31 mouse cellular contexts compared by ENCODE assay signal in genomic region chr1:166820050-166820449, GRCm38 (mm10).
DNase-seq lines count a peak whose midpoint lies in the region; ATAC-seq and TF ChIP-seq lines count a peak whose summit lies in the region.
"Had no signal": no experiment of that assay in that cellular context is flagged by ENCODE, and none has a peak within 500 bp of the region (broad histone marks: within the 10 kb centered on the region; RNA-seq: fewer than 3 reads in every experiment).

No protein-coding gene starts in this region.

- no peak overlapping the region for H3K4me2 ChIP-seq in forebrain, embryonic 13.5 days
- no peak overlapping the region for H3K4me2 ChIP-seq in heart, postnatal 0 days (ENCODE audit: low read depth, low read length)
- H3K4me2 ChIP-seq: embryonic facial prominence, embryonic 13.5 days; hindbrain, embryonic 15.5 days; limb, embryonic 12.5 days; liver, embryonic 13.5 days; lung, embryonic 14.5 days; midbrain, embryonic 15.5 days had no signal

- H3K36me3 ChIP-seq in forebrain, embryonic 10.5 days (replicated peaks), result no peaks in the 10 kb centered on the region
- no peaks in the 10 kb centered on the region for H3K36me3 ChIP-seq in forebrain, embryonic 13.5 days (ENCODE audit: poor library complexity, severe bottlenecking)
- no peaks in the 10 kb centered on the region for H3K36me3 ChIP-seq in heart, postnatal 0 days (replicated peaks; ENCODE audit: control insufficient read depth, insufficient read depth, low read length)
- H3K36me3 ChIP-seq in megakaryocyte, embryonic 14.5 days (replicated peaks; ENCODE audit: low read length), result no peaks in the 10 kb centered on the region
- H3K36me3 ChIP-seq: embryonic facial prominence, embryonic 13.5 days; G1E; hindbrain, embryonic 10.5 days; hindbrain, embryonic 15.5 days; limb, embryonic 12.5 days; liver, embryonic 13.5 days; midbrain, embryonic 10.5 days; midbrain, embryonic 15.5 days had no signal

- H3K9ac ChIP-seq in forebrain, embryonic 13.5 days, result no peak overlapping the region
- H3K9ac ChIP-seq in heart, postnatal 0 days (replicated peaks; ENCODE audit: low read depth, low read length), result no peak overlapping the region
- H3K9ac ChIP-seq: embryonic facial prominence, embryonic 13.5 days; forebrain, postnatal 0 days; hindbrain, embryonic 15.5 days; limb, embryonic 12.5 days; liver, embryonic 13.5 days; lung, embryonic 14.5 days; midbrain, embryonic 15.5 days had no signal

- no peak for TF ChIP-seq EP300 in heart, postnatal 0 days (IDR thresholded peaks at IDR 0.05; ENCODE audit: low read depth)

- no peak for ATAC-seq in forebrain, embryonic 13.5 days
- no peak for ATAC-seq in heart, postnatal 0 days (ENCODE audit: insufficient read depth, low read depth)
- ATAC-seq in megakaryocyte, adult 5-6 weeks (ENCODE audit: poor library complexity, severe bottlenecking), result no peak
- ATAC-seq: forebrain, postnatal 0 days; inflammation-experienced regulatory T-cells, adult 6 months; midbrain, embryonic 15.5 days; Patski had no signal

- no peaks in the 10 kb centered on the region for H3K4me1 ChIP-seq in forebrain, embryonic 10.5 days
- H3K4me1 ChIP-seq in forebrain, embryonic 13.5 days, result no peaks in the 10 kb centered on the region
- no peaks in the 10 kb centered on the region for H3K4me1 ChIP-seq in heart, postnatal 0 days (ENCODE audit: control insufficient read depth, insufficient read depth)
- H3K4me1 ChIP-seq in megakaryocyte, embryonic 14.5 days, result peaks cover 65% of the 10 kb centered on the region
- H3K4me1 ChIP-seq: hindbrain, embryonic 10.5 days; hindbrain, embryonic 15.5 days; limb, embryonic 12.5 days; liver, embryonic 13.5 days; midbrain, embryonic 10.5 days; midbrain, embryonic 15.5 days had no signal

- 0 out of 2 replicates have a peak overlapping the region, but pooled peaks have one; percentile 11 for H3K27ac ChIP-seq in forebrain, embryonic 10.5 days
- H3K27ac ChIP-seq in forebrain, embryonic 13.5 days, result no peak overlapping the region
- H3K27ac ChIP-seq in heart, postnatal 0 days (ENCODE audit: low read depth), result peak overlapping the region; percentile 74
- H3K27ac ChIP-seq: embryonic facial prominence, embryonic 13.5 days; hindbrain, embryonic 10.5 days; hindbrain, embryonic 15.5 days; limb, embryonic 12.5 days; liver, embryonic 13.5 days; midbrain, embryonic 10.5 days; midbrain, embryonic 15.5 days; stomach, postnatal 0 days had no signal

- no peaks in the 10 kb centered on the region for H3K27me3 ChIP-seq in forebrain, embryonic 10.5 days (ENCODE audit: poor library complexity, severe bottlenecking)
- no peaks in the 10 kb centered on the region for H3K27me3 ChIP-seq in forebrain, embryonic 13.5 days
- no peaks in the 10 kb centered on the region for H3K27me3 ChIP-seq in heart, postnatal 0 days (ENCODE audit: control insufficient read depth, insufficient read depth, low read length)
- H3K27me3 ChIP-seq in megakaryocyte, embryonic 14.5 days (replicated peaks), result no peaks in the 10 kb centered on the region
- H3K27me3 ChIP-seq: embryonic facial prominence, embryonic 13.5 days; hindbrain, embryonic 15.5 days; limb, embryonic 12.5 days; liver, embryonic 13.5 days; midbrain, embryonic 15.5 days; Patski had no signal

- no peak for DNase-seq in forebrain, embryonic 10.5 days (ENCODE audit: extremely low spot score, low spot score)
- DNase-seq in heart, postnatal 0 days (ENCODE audit: low spot score), result no peak
- no peak for DNase-seq in heart, adult 18-20 months
- no peak for DNase-seq in layer of hippocampus, adult 11-12 months (ENCODE audit: low spot score)
- DNase-seq in spleen, postnatal 14 days (ENCODE audit: low spot score in 2 of 2), result no peak
- DNase-seq: adrenal gland, postnatal 10 days; cerebellum, adult 18-20 months; cerebellum, postnatal 10 days; forebrain, postnatal 0 days; gastrocnemius, postnatal 10 days; kidney, adult 11 months; kidney, postnatal 14 days; liver, embryonic 13.5 days; right cerebral cortex, postnatal 25 days; spleen, adult 18-20 months; thymus, adult 2 months; thymus, postnatal 36 days had no signal

- TF ChIP-seq CTCF in heart, postnatal 0 days (IDR thresholded peaks at IDR 0.05; ENCODE audit: low read depth), result no peak

- no peaks in the 10 kb centered on the region for H3K9me3 ChIP-seq in forebrain, embryonic 10.5 days
- no peaks in the 10 kb centered on the region for H3K9me3 ChIP-seq in forebrain, embryonic 13.5 days (replicated peaks)
- no peaks in the 10 kb centered on the region; the same call in 1 of the 2 replicates for H3K9me3 ChIP-seq in heart, postnatal 0 days (replicated peaks; ENCODE audit: control insufficient read depth, low read length)
- H3K9me3 ChIP-seq in megakaryocyte, embryonic 14.5 days, result no peaks in the 10 kb centered on the region
- H3K9me3 ChIP-seq: embryonic facial prominence, embryonic 13.5 days; hindbrain, embryonic 10.5 days; hindbrain, embryonic 15.5 days; liver, embryonic 13.5 days; midbrain, embryonic 10.5 days; midbrain, embryonic 15.5 days had no signal

- H3K4me3 ChIP-seq in forebrain, embryonic 10.5 days, result no peak overlapping the region
- no peak overlapping the region for H3K4me3 ChIP-seq in forebrain, embryonic 13.5 days
- no peak overlapping the region for H3K4me3 ChIP-seq in heart, postnatal 0 days (ENCODE audit: low read depth, low read length)
- H3K4me3 ChIP-seq in megakaryocyte, embryonic 14.5 days (replicated peaks), result peak overlapping the region; percentile 67
- H3K4me3 ChIP-seq: embryonic facial prominence, embryonic 13.5 days; hindbrain, embryonic 10.5 days; hindbrain, embryonic 15.5 days; limb, embryonic 12.5 days; liver, embryonic 13.5 days; midbrain, embryonic 10.5 days; midbrain, embryonic 15.5 days had no signal

- 92% methylated on average over 5 of the region's 5 CpGs for WGBS in forebrain, embryonic 10.5 days
- 86% methylated on average over 5 of the region's 5 CpGs for WGBS in forebrain, embryonic 13.5 days
- WGBS in heart, postnatal 0 days, result 72% methylated on average over 5 of the region's 5 CpGs
